Mouse (Mus musculus): Measurements from ENCODE around the gene Cox8b. TPM values are rescaled to one million over a fixed set of nuclear protein-coding genes. Genes with fewer than 3 reads are reported as not detected.
A peak's percentile ranks its signal among the peaks of the same experiment; 100 is the strongest.

Cox8b gene
- total and polyA plus RNA-seq, 3 experiments, result not detected

DNA sequence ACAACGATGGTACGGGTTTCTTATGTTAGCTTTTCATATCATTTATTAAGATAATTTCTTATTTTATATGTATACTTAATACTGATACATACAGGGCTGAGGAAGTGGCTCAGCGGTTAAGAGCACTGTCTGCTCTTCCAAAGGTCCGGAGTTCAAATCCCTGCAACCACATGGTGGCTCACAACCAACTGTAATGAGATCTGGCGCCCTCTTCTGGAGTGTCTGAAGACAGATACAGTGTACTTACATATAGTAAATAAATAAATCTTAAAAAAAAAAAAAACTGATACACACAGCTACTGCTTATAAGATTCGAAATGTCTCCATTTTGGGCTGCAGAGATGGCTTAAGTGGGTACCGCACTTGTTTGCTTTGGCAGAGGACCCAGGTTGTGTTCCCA, 7.5 kb upstream of the Cox8b start:
- no peak overlapping the region for H3K27ac ChIP-seq (ENCODE audit: insufficient read depth, low read depth)
- H3K9ac ChIP-seq (ENCODE audit: insufficient read depth, low read depth), result no peak overlapping the region
- dilution Hi-C loops (cut with MboI; ENCODE audit: extremely low pct_ligation_motif_present, extremely low pct_unique_long_range_greater_than_20kb, low sequenced_read_pairs), result no loop called here
- H3K9me3 ChIP-seq (replicated peaks; ENCODE audit: low read length), result no peaks in the 10 kb centered on the region
- no peak for DNase-seq (ENCODE audit: extremely low read depth)
- no peaks in the 10 kb centered on the region for H3K36me3 ChIP-seq (replicated peaks in 1 of 2; ENCODE audit: control insufficient read depth in 1 of 2, insufficient read depth in 1 of 2, low read length in 1 of 2)
- H3K27me3 ChIP-seq (replicated peaks), result peaks cover 5% of the 10 kb centered on the region
- no peaks in the 10 kb centered on the region for H3K79me2 ChIP-seq (replicated peaks; ENCODE audit: control insufficient read depth, extremely low read depth, insufficient read depth, poor library complexity, severe bottlenecking)
- no peak overlapping the region for H3K4me3 ChIP-seq (replicated peaks in 1 of 3; ENCODE audit: low read depth in 2 of 3, low read length in 2 of 3, poor library complexity in 1 of 3)
- H3K4me1 ChIP-seq (ENCODE audit: control insufficient read depth in 1 of 2, insufficient read depth in 2 of 2), result peaks cover 2 to 13% of the 10 kb centered on the region in 2 experiments; a peak in 3 of 4 replicates
- TF ChIP-seq ELF1 (IDR thresholded peaks at IDR 0.05; ENCODE audit: low read depth, low read length) (no peak), ZC3H11A (IDR thresholded peaks at IDR 0.05; ENCODE audit: low read depth, low read length) (no peak), CTCF (conservative IDR thresholded peaks at IDR 0.05 in 1 of 2, IDR thresholded peaks at IDR 0.05 in 1 of 2; ENCODE audit: low read depth in 2 of 2, low read length in 2 of 2) (peak in 1 of 2 experiments; percentile 54; a peak in 2 of 4 replicates), MAZ (IDR thresholded peaks at IDR 0.05; ENCODE audit: low read depth, low read length) (no peak)
- in situ Hi-C loops (cut with MboI; ENCODE audit: low pct_ligation_motif_present, low pct_unique_long_range_greater_than_20kb, low sequenced_read_pairs), result no loop called here
- H3K4me2 ChIP-seq (ENCODE audit: insufficient read depth, low read depth, poor library complexity, severe bottlenecking), result no peak overlapping the region

DNA sequence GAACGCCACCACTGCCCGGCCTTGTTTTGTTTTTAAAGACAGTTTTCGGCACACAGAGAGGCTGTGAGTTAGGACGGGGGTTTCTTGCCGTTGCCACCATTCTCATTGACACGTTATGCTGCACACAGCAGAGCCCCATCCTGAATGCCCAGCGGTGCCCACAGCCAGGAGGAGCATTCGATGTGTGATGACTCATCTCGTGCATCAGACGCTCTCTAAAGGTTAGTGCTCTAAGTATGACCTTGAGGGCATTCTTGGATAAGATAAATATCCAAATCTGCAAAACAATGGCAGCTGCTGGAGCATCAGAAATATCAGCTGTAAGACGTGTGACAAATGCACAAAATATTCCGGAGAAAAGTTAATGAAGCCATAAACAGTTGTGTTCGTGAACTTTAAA, 6.9 kb upstream of the Cox8b start:
- Histone ChIP-seq H3K9ac (ENCODE audit: insufficient read depth, low read depth) (no peak overlapping the region), H3K4me3 (replicated peaks in 1 of 3; ENCODE audit: low read depth in 2 of 3, low read length in 2 of 3, poor library complexity in 1 of 3) (no peak overlapping the region), H3K27me3 (replicated peaks) (peaks cover 5% of the 10 kb centered on the region), H3K79me2 (replicated peaks; ENCODE audit: control insufficient read depth, extremely low read depth, insufficient read depth, poor library complexity, severe bottlenecking) (no peaks in the 10 kb centered on the region), H3K36me3 (replicated peaks in 1 of 2; ENCODE audit: control insufficient read depth in 1 of 2, insufficient read depth in 1 of 2, low read length in 1 of 2) (no peaks in the 10 kb centered on the region), H3K9me3 (replicated peaks; ENCODE audit: low read length) (no peaks in the 10 kb centered on the region), H3K4me2 (ENCODE audit: insufficient read depth, low read depth, poor library complexity, severe bottlenecking) (no peak overlapping the region), H3K4me1 (ENCODE audit: control insufficient read depth in 1 of 2, insufficient read depth in 2 of 2) (peaks cover 2 to 10% of the 10 kb centered on the region in 2 experiments; a peak in 3 of 4 replicates), H3K27ac (ENCODE audit: insufficient read depth, low read depth) (no peak overlapping the region)
- dilution Hi-C loops (cut with MboI; ENCODE audit: extremely low pct_ligation_motif_present, extremely low pct_unique_long_range_greater_than_20kb, low sequenced_read_pairs), result no loop called here
- TF ChIP-seq E2F4 (IDR thresholded peaks at IDR 0.05; ENCODE audit: insufficient replicate concordance, low read depth, low read length), result no peak
- no peak for TF ChIP-seq NELFE (IDR thresholded peaks at IDR 0.05; ENCODE audit: low read depth, low read length)
- no peak for TF ChIP-seq HCFC1 (IDR thresholded peaks at IDR 0.05; ENCODE audit: low read depth, low read length)
- no peak for TF ChIP-seq GABPA (IDR thresholded peaks at IDR 0.05; ENCODE audit: insufficient replicate concordance, low read depth, low read length)
- no peak for TF ChIP-seq RAD21 (IDR thresholded peaks at IDR 0.05; ENCODE audit: low read depth, low read length)
- no peak for TF ChIP-seq UBTF (IDR thresholded peaks at IDR 0.05; ENCODE audit: low read depth, low read length)
- no peak for DNase-seq (ENCODE audit: extremely low read depth)
- in situ Hi-C loops (cut with MboI; ENCODE audit: low pct_ligation_motif_present, low pct_unique_long_range_greater_than_20kb, low sequenced_read_pairs), result no loop called here

DNA sequence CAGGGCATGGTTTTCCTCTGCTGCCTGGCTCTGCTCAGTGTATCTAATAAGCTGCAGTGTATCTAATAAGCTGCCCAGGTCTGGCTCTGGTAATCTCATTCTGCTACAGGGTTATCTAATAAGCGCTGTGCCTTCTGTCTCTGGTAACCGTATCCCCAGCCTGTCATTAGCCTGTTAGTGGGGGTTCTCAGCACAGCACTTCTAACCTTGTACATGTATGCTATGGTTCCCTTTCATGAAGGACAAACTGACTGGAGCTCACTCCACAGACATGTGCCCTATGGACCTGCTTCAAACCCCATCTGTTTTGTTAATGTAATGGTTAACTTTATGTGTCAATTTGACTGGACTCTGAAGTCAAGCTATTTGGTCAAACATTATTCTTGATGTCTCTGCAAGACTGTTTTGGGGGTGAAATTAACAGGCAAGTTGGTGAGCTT, 5.4 kb upstream of the Cox8b start:
- H3K36me3 ChIP-seq (replicated peaks in 1 of 2; ENCODE audit: control insufficient read depth in 1 of 2, insufficient read depth in 1 of 2, low read length in 1 of 2), result peaks cover 0 to 8% of the 10 kb centered on the region in 2 experiments
- no peak overlapping the region for H3K27ac ChIP-seq (ENCODE audit: insufficient read depth, low read depth)
- no peak overlapping the region for H3K4me3 ChIP-seq (replicated peaks in 1 of 3; ENCODE audit: low read depth in 2 of 3, low read length in 2 of 3, poor library complexity in 1 of 3)
- dilution Hi-C loops (cut with MboI; ENCODE audit: extremely low pct_ligation_motif_present, extremely low pct_unique_long_range_greater_than_20kb, low sequenced_read_pairs) (no loop called here), in situ Hi-C loops (cut with MboI; ENCODE audit: low pct_ligation_motif_present, low pct_unique_long_range_greater_than_20kb, low sequenced_read_pairs) (no loop called here)
- TF ChIP-seq MYC (IDR thresholded peaks at IDR 0.05; ENCODE audit: low read depth, low read length) (no peak), CHD2 (IDR thresholded peaks at IDR 0.05; ENCODE audit: low read length) (no peak), SIN3A (IDR thresholded peaks at IDR 0.05; ENCODE audit: low read length) (no peak), MAZ (IDR thresholded peaks at IDR 0.05; ENCODE audit: low read depth, low read length) (no peak), ZKSCAN1 (IDR thresholded peaks at IDR 0.05; ENCODE audit: borderline replicate concordance, low read depth, low read length) (no peak), USF2 (conservative IDR thresholded peaks at IDR 0.05; ENCODE audit: low read depth, low read length) (no peak), GABPA (IDR thresholded peaks at IDR 0.05; ENCODE audit: insufficient replicate concordance, low read depth, low read length) (no peak), KAT2A (IDR thresholded peaks at IDR 0.05; ENCODE audit: insufficient replicate concordance, low read length) (no peak), TBP (conservative IDR thresholded peaks at IDR 0.05; ENCODE audit: low read depth, low read length) (no peak), TCF12 (IDR thresholded peaks at IDR 0.05; ENCODE audit: low read depth, low read length) (no peak), SMC3 (IDR thresholded peaks at IDR 0.05; ENCODE audit: low read depth, low read length) (no peak), ELF1 (IDR thresholded peaks at IDR 0.05; ENCODE audit: low read depth, low read length) (no peak), IRF4 (IDR thresholded peaks at IDR 0.05; ENCODE audit: low read depth, low read length) (no peak), BHLHE40 (IDR thresholded peaks at IDR 0.05; ENCODE audit: low read depth, low read length) (no peak), RAD21 (IDR thresholded peaks at IDR 0.05; ENCODE audit: low read depth, low read length) (no peak), USF1 (IDR thresholded peaks at IDR 0.05; ENCODE audit: low read depth, low read length) (no peak), PAX5 (IDR thresholded peaks at IDR 0.05; ENCODE audit: low read length) (no peak), MEF2A (IDR thresholded peaks at IDR 0.05; ENCODE audit: borderline replicate concordance, low read depth, low read length) (no peak), ETS1 (conservative IDR thresholded peaks at IDR 0.05; ENCODE audit: low read depth, low read length) (no peak), MXI1 (IDR thresholded peaks at IDR 0.05; ENCODE audit: low read depth, low read length) (no peak)
- H3K9me3 ChIP-seq (replicated peaks; ENCODE audit: low read length), result no peaks in the 10 kb centered on the region
- peaks cover 2 to 10% of the 10 kb centered on the region in 2 experiments; a peak in 3 of 4 replicates for H3K4me1 ChIP-seq (ENCODE audit: control insufficient read depth in 1 of 2, insufficient read depth in 2 of 2)
- no peak overlapping the region for H3K4me2 ChIP-seq (ENCODE audit: insufficient read depth, low read depth, poor library complexity, severe bottlenecking)
- H3K27me3 ChIP-seq (replicated peaks), result peaks cover 5% of the 10 kb centered on the region
- H3K79me2 ChIP-seq (replicated peaks; ENCODE audit: control insufficient read depth, extremely low read depth, insufficient read depth, poor library complexity, severe bottlenecking), result no peaks in the 10 kb centered on the region
- H3K9ac ChIP-seq (ENCODE audit: insufficient read depth, low read depth), result no peak overlapping the region
- no peak for DNase-seq (ENCODE audit: extremely low read depth)

All from CH12.LX (cell line).